Mouse (Mus musculus) embryonic stem cell, embryonic (primary cell): ENCODE results near the gene Psmd12.

ENCODE experiments used
- CTCF ChIA-PET, 4 experiments: fragments of 300-600 bp in 2 of 4; fragments of 350-600 bp in 2 of 4; sonication (Branson Sonifier 250); formaldehyde crosslinking; loops; one replicate each; lab custom pipeline; 2022; ENCODE audit warnings: inconsistent platforms in 2 of 4; lab: Charles Lee
- POLR2A ChIA-PET, 4 experiments: fragments of 300-600 bp in 2 of 4; fragments of 350-600 bp in 2 of 4; sonication (Branson Sonifier 250); formaldehyde crosslinking; loops; one replicate each; lab custom pipeline; 2022; ENCODE audit warnings: antibody characterized with exemption in 4 of 4, inconsistent platforms in 1 of 4; lab: Charles Lee

The Psmd12 gene

DNA sequence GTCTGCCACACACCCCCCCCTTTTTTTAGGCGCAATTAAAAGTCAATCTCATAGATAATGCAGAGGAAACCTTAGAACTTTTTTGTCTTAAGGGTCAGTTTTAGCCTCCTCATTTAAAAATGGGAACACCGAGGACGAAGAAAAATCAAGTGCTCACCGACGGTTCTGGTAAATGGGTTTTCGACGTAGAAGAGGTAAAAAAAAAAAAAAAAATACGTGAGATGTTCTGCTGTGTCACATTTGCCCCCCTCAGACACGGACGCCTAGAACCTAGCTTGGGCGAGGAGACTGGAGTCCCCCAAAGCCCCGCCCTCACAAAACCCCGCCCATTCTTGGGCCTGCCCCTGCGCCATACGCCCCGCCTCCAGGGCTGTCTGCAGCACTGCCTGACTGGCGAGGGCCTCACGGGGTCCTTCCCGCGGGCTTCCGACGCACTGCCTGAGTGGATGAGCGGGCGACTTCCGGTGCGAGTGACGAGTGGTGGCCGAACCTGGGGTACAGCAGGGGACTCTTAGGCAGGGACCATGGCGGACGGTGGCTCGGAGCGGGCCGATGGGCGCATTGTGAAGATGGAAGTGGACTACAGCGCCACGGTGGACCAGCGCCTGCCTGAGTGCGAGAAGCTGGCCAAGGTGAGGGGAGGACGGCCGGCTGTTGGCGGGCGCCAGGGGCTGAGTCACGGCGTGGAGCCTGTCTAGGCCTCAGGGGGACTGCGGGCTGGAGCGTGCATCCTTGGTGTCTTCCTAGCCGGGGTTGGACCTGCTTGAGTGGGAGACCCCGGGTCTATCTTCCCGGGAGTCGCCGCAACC is at the start of gene Psmd12:
Gene Psmd12 (plus strand): TSS at position 432 of the 809 bp plus-strand sequence.
- ChIA-PET POLR2A (interaction anchor here (0.5 to 9.9 kb wide), 46 partner anchors 9 to 1862 kb away, joined by 3 to 80 read pairs (median 4); partner anchors contain the start of genes Pitpnc1 (in 2 of the 4), Cep95 (in 1 of the 4), Ddx5 (in 1 of the 4) and Kpna2 (in 1 of the 4)), CTCF (interaction anchor here in 3 of 4 experiments (0.5 to 1.8 kb wide), 11 partner anchors 10 to 1871 kb away, joined by 3 to 8 read pairs (median 6); partner anchors contain the start of gene Nol11 (in 1 of the 3))

DNA sequence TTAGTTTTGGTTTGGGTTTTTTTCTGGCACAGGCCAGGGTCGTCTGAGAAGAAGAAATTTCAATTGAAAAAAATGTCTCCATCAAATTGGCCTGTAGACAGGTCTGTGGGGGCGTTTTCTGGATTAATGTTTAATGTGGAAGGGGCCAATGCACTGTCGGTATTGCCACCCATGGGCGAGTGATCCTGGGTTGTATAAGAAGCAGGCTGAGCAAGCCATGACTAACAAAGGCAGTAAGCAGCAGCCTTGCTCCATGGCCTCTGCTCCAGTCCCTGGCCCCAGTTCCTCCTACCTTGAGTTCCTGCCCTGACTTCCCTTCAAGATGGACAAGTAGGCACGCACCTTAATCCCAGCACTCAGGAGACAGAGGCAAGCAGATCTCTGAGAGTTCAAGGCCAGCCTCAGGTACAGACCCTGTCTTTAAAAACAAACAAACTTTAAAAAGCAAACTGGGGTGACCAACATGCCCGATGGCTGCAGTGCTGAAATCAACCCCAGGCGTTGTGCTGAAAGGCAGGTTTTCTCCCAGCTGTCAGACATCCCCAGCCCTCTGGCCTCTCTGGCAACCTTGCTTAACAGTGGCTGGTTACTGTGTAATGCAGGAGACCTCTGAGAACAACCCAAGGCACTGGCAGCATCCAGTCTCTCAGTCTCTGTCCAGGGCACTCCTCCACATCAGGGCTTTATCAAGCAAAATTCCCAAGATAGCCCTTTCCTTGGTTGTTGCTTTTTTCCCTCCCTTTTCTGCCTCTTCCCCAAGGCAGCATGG is 47.9 kb upstream of the Psmd12 start:
- CTCF ChIA-PET: no interaction called here
- POLR2A ChIA-PET: interaction anchor here in 2 of 4 experiments (0.6 to 5.5 kb wide), 2 partner anchors 16 to 77 kb away, joined by 4 to 38 read pairs; no protein-coding TSS in a partner anchor

DNA sequence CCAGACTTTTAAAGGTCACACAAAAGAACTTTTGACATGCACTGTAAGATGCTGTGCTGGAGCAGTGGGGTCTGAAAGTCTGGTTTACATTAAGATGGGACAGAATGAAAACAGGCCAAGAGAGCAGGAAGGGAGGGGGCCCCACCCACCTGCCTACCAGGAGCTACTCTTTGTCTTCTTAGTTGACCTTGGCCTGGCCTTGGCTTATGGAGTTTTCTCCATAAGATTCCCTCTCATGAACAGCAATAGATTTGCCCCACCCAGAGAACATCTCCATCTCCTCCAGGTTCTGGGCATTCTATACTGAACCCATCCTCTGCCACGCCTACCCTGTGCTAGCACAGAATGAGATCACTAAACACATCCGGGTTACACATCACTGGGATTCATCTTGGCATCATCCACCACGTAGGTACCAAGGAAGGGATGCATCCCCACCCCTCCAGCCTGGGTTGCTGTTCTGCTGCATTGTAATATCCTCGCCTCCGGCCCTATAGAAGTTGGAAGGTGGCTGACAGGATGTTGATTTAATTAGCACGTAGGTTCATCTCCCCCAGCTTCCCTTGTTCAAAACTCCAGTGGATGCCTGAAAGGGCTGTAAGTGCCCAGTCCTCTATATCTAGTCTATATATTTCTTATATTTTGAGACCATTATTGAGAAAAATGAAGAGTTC is 43.4 kb upstream of the Psmd12 start:
- ChIA-PET CTCF (interaction anchor here in 3 of 4 experiments (0.5 to 1.4 kb wide), 5 partner anchors 14 to 982 kb away, joined by 3 read pairs; no protein-coding TSS in a partner anchor), POLR2A (interaction anchor here in 3 of 4 experiments (0.6 to 5.5 kb wide), 25 partner anchors 9 to 112 kb away, joined by 3 to 38 read pairs (median 4); partner anchors contain the start of genes Pitpnc1 (in 1 of the 3) and Psmd12 (in 1 of the 3))

DNA sequence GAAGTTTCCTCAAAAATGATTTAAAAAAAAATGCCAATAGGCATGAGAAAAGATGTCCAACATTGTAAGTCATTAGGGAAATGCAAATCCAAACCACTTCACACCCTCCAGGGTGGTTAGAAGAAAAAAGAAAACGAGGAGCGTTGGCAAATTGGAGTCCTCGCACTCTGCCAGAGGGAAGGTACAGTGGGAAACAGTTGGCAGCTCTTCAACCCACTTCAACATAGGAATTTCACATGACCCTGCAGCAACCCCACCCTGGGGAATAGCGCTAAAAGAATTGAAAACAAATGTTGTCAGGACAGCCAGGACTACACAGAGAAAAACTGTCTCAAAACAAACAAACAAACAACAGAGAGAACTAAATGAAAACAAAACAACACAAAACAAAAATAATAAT is 41.6 kb upstream of the Psmd12 start:
- ChIA-PET CTCF (interaction anchor here in 2 of 4 experiments (0.7 to 1.5 kb wide), 4 partner anchors 25 to 115 kb away, joined by 3 to 21 read pairs (median 6); no protein-coding TSS in a partner anchor), POLR2A (interaction anchor here in 3 of 4 experiments (0.7 to 4.8 kb wide), 7 partner anchors 11 to 28 kb away, joined by 3 to 37 read pairs (median 4); no protein-coding TSS in a partner anchor)

DNA sequence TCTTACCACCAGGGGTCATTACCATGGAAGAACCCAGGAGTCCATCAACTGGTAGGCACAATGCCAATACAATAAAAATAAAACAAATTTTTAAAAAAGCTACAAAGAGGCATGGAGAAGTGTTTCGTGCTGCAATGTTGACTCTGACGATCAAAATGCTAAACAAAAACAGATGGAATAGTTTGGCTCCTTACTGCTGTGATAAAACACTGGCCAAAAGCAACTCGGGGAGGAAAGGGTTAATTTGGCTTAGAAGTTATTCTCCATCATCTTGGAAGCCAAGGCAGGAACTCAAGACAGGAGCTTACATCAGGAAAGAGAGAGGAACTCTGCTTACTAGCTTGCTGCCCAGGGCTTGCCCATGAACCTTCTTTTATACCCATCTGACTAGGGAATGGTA is 41.1 kb upstream of the Psmd12 start:
- ChIA-PET POLR2A (interaction anchor here in 3 of 4 experiments (1.1 to 4.8 kb wide), 10 partner anchors 11 to 128 kb away, joined by 3 to 37 read pairs (median 4); no protein-coding TSS in a partner anchor), CTCF (interaction anchor here in 1 of 4 experiments (0.7 to 1.5 kb wide), 2 partner anchors 24 to 280 kb away, joined by 6 to 8 read pairs; no protein-coding TSS in a partner anchor)

DNA sequence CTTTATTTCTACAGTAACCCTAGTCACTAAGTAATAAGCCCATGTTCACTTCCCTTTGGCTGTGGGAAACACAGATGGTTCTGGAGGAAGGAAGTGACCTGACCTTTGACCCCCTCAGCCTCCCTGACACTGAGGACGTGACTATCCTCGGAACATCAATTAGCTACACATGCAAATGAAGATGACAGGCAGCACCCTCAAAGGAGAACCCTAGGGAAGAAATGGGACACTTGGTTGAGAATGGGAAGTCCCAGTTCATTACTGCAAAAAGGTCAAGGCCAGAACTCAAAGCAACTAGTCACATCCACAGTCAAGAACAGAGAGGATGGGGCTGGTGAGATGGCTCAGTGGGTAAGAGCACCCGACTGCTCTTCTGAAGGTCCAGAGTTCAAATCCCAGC is 38.2 kb upstream of the Psmd12 start:
- CTCF ChIA-PET: interaction anchor here in 3 of 4 experiments (0.6 to 1.1 kb wide), 4 partner anchors 20 to 412 kb away, joined by 3 to 5 read pairs (median 4); no protein-coding TSS in a partner anchor

DNA sequence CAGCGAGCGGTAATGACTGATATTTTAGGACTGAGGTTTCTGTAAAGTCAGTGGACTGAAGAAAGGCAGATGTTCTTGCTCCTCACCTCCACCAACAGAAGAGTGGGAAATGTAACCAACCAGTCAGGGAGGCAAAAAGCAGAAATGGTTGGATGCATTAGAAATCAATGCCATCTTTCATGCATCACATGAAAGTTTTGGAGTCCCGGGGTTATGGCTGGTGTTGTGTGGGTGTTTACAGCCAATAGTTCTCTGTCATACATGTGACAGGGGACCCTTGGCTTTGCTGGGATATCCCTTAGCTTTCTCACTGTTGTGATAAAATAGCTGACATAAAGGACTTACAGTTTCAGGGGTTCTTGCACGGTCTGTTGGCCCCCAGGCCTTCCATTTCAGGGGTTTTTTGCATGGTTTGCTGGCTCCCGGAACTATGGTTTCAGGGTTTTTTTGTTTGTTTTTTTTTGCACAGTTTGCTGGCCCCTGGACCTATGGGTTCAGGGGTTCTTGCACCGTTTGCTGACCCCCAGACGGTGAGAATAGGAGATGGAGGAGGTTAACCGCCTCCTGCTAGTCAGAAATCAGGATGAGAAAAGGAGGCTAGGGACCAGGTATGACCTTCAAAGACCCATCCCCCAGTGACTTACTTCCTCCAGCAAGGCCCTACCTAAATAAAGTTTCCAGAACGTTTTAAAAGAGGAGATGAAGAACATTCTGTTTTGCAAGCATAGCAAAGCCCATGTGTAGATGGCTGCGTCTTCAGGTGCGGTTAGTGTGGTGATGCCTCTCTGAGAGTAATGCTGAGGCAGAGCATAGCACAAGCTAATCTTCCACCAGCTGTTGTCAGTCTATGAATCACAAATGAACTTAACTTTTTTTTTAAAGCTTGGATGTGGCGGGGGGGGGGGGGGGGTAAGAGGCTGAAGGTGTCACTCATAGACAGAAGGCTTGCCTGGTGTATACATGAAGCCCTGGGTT is 35.9 kb upstream of the Psmd12 start:
- CTCF ChIA-PET: interaction anchor here in 2 of 4 experiments (0.6 kb wide), 2 partner anchors 52 to 1470 kb away, joined by 3 to 6 read pairs; no protein-coding TSS in a partner anchor
- POLR2A ChIA-PET: interaction anchor here in 3 of 4 experiments (0.7 to 2.2 kb wide), 7 partner anchors 7 to 1134 kb away, joined by 3 to 9 read pairs (median 4); no protein-coding TSS in a partner anchor

More for the DNA sequence above, 38.2 kb upstream of the Psmd12 start:
- POLR2A ChIA-PET: interaction anchor here in 3 of 4 experiments (0.6 to 4.8 kb wide), 13 partner anchors 8 to 1216 kb away, joined by 3 to 37 read pairs (median 4); partner anchors contain the start of gene Pitpnc1 (in 2 of the 3)

DNA sequence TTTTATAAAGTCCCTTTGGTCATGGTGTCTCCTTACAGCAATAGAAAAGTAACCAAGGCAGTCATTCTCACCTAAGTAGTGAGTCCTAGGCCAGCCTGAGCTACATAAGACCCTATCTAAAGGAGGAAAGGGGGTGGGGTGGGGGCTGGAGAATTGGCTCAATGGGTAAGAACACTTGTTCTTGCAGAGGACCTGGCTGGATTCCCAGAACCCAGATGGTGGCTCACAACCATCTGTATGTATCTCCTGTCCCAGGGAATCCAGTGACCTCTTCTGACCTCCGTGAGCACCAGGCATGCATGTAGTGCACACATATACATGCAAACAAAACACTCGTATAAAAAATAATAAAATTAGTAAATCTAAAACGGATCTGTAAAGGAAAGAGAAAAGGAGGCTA is 33.6 kb upstream of the Psmd12 start:
- ChIA-PET CTCF (interaction anchor here in 2 of 4 experiments (0.5 to 1.6 kb wide), 2 partner anchors 61 to 302 kb away, joined by 3 to 7 read pairs; no protein-coding TSS in a partner anchor), POLR2A (interaction anchor here in 2 of 4 experiments (0.6 to 2.2 kb wide), 7 partner anchors 9 to 301 kb away, joined by 3 to 9 read pairs (median 4); no protein-coding TSS in a partner anchor)

DNA sequence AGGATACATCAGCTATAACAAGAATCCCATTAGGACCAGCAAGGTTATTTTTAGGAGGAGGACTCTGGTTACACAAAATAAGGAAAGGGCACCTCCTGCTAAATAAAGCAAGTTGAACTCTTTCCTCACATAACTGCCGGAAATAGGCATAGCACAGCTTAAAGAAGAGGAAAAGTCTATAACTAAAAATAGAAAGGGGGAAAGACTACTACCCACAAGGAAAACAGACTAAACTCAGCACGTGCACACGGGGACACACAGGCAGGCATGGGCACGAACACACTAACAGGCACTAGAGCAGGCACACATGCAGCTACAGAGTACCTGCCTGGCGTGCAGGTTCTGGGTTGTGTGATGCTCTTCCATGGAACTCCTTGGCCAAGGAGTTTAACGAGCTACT is 32.6 kb upstream of the Psmd12 start:
- ChIA-PET POLR2A (interaction anchor here in 2 of 4 experiments (1.0 to 7.1 kb wide), 15 partner anchors 7 to 657 kb away, joined by 3 to 92 read pairs (median 3); partner anchors contain the start of genes Pitpnc1 (in 2 of the 2), Cep95 (in 1 of the 2) and Ddx5 (in 1 of the 2)), CTCF (interaction anchor here in 2 of 4 experiments (0.6 to 1.5 kb wide), 4 partner anchors 16 to 61 kb away, joined by 3 to 7 read pairs (median 5); no protein-coding TSS in a partner anchor)

DNA sequence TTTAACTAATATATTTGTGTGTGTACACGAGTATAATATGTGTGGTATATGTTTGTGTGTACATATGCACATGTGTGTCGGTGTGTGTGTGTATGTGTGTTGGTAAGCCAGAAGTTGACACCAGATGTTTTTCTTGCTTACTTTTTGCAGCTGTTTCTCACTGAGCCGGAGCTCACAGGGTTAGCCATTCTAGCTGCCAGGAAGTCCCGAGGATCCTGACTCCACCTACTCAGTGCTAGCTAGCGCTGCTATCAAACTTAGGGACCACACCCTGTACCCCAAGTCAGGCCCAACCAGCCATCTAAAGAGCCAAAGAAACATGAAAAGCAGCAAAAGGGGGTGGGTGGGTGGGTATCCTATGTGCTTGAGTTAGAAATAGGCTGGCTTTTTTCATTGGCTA is 31.9 kb upstream of the Psmd12 start:
- POLR2A ChIA-PET: interaction anchor here in 3 of 4 experiments (0.8 to 7.1 kb wide), 21 partner anchors 8 to 658 kb away, joined by 3 to 92 read pairs (median 5); partner anchors contain the start of genes Pitpnc1 (in 2 of the 3), Cep95 (in 1 of the 3), Ddx5 (in 1 of the 3) and Psmd12 (in 1 of the 3)
- CTCF ChIA-PET: interaction anchor here in 2 of 4 experiments (0.6 to 1.5 kb wide), 5 partner anchors 15 to 62 kb away, joined by 3 to 7 read pairs (median 5); no protein-coding TSS in a partner anchor

DNA sequence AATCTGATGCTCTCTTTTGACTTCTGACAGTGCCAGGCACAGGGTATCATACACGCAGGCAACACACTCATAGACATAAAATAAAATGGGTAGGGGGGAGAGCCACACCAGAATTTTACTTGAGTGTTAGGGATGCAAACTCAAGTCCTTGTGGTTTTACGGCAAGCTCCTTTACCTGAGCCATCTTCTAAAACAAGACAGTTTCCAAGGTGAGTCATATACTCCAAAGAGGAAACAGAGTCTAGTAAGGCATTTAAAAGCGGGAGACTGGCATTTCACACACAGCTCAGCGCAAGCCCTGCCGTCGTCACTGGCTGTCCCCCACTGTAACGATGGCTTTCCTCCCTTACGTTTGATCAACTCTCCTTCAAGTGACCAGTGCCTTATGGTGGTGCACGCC is 31.4 kb upstream of the Psmd12 start:
- POLR2A ChIA-PET: interaction anchor here in 3 of 4 experiments (0.5 to 7.1 kb wide), 22 partner anchors 9 to 263 kb away, joined by 3 to 92 read pairs (median 5); partner anchors contain the start of genes Pitpnc1 (in 1 of the 3) and Psmd12 (in 1 of the 3)
- CTCF ChIA-PET: interaction anchor here in 2 of 4 experiments (0.7 to 1.5 kb wide), 4 partner anchors 14 to 63 kb away, joined by 3 to 7 read pairs (median 4); no protein-coding TSS in a partner anchor

DNA sequence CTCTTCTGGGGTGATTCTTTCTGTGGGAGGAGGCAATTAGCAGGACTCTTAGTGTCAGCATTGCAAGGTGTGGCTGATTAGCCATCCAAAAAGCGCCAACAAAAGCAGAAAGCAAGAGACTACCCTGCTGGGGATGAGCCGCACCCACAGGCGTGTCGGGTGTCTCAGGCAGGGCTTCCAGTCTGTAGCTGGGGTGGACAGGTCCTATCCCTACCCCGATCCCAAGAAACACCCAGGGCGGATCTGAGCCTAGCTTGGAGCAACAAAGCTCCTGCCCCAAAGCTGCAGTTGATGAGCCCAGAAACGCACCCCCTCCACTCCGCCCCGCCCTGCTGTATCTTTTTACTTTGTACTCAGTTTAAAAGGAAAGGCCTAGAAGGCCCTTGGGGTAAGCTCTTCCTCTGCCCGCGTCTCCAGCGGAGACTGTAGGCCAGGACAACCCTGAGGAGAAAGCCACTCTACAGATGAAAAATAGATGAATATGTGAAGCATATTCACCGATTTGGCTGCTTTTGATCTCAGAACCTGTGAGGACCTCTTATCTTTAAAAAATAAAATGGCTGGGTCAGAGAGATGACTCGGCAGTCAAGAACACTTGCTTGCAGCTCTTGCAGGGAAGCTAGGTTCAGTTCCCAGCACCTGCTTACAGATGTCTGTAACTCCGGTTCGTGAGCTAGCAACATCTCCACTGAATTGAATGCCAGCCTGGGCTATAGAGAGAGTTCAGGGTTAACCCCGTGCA is 29.9 kb upstream of the Psmd12 start:
- ChIA-PET POLR2A (interaction anchor here (0.6 to 7.1 kb wide), 47 partner anchors 8 to 343 kb away, joined by 3 to 92 read pairs (median 4); partner anchors contain the start of genes Pitpnc1 (in 2 of the 4), Nol11 (in 1 of the 4) and Psmd12 (in 1 of the 4)), CTCF (interaction anchor here (0.5 to 1.3 kb wide), 12 partner anchors 7 to 64 kb away, joined by 3 to 9 read pairs (median 4); no protein-coding TSS in a partner anchor)

DNA sequence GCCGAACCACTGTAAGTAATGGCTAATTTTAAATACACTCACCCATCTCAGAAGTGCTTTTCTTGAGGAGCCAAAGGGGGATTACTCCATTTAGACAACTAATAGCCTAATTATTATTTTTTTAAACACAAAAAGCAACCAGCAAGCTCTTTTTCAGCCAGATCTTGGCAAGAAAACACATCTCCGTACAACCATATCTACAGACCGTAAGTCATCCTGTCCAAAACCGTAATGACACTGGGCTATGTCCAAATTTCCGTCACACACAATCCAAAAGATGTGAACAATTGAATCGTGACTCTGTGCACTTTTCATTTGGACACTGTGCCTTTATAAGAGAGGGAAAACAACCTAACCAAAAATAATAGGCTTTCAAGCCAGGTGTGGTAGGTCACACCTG is 29.2 kb upstream of the Psmd12 start:
- POLR2A ChIA-PET: interaction anchor here in 3 of 4 experiments (0.7 to 7.1 kb wide), 19 partner anchors 9 to 1500 kb away, joined by 3 to 92 read pairs (median 6); partner anchors contain the start of genes Pitpnc1 (in 1 of the 3) and Psmd12 (in 1 of the 3)
- CTCF ChIA-PET: interaction anchor here (0.5 to 1.3 kb wide), 7 partner anchors 12 to 1848 kb away, joined by 3 to 9 read pairs (median 5); no protein-coding TSS in a partner anchor

DNA sequence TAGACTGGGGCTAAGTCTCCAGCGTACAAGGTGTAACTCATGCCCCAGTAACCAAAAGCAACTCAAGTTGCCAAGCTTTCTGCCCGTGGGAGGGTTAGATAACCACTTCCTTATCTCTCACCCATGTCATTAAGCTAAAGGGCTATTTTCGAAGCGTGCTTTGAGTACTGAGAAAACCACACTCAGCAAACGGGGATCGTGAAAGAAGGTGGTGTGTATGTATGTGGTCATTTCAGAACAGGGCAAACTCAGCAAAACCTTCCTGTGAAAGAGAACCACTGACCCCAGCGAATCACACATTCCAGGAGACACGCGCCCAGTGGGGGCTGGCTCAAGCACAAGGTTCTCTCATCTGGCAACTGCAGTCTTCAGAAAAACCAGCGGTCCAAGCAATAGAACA is 28.2 kb upstream of the Psmd12 start:
- ChIA-PET CTCF (interaction anchor here in 1 of 4 experiments (0.6 to 0.7 kb wide), 2 partner anchors 11 to 23 kb away, joined by 3 to 5 read pairs; no protein-coding TSS in a partner anchor), POLR2A (interaction anchor here (0.5 to 7.1 kb wide), 11 partner anchors 9 to 110 kb away, joined by 3 to 92 read pairs (median 4); no protein-coding TSS in a partner anchor)
